Mouse (Mus musculus) embryonic facial prominence, embryonic 13.5 days (tissue): Measurements from ENCODE around the gene Scn2b. TPM values are rescaled to one million over a fixed set of nuclear protein-coding genes. Genes with fewer than 3 reads are reported as not detected.

Experiments used
- ATAC-seq: fragments of 200-750 bp; cut with Nextera tagmentation; 2 replicates; pipeline ENCODE4 v1.8.0; 2017; ENCODE audit warnings: low read depth; ENCODE audit not compliant: insufficient number of reproducible peaks, insufficient read depth, low FRiP score, low TSS enrichment
- H3K27ac ChIP-seq: fragments of 300-500 bp; sonication (generic); 2 replicates; pipeline ENCODE4 v1.5.1; 2015; ENCODE audit warnings: moderate library complexity, mild to moderate bottlenecking, inconsistent platforms
- H3K27me3 ChIP-seq: fragments of 300-500 bp; sonication (generic); 2 replicates; pipeline ENCODE4 v1.6.1; 2015; ENCODE audit warnings: mild to moderate bottlenecking, inconsistent platforms
- H3K36me3 ChIP-seq: fragments of 300-500 bp; sonication (generic); 2 replicates; pipeline ENCODE4 v1.6.1; 2015; ENCODE audit warnings: mild to moderate bottlenecking, inconsistent platforms
- H3K4me1 ChIP-seq: fragments of 300-500 bp; sonication (generic); 2 replicates; pipeline ENCODE4 v1.6.1; 2015; ENCODE audit warnings: inconsistent platforms
- H3K4me2 ChIP-seq: fragments of 300-500 bp; sonication (generic); 2 replicates; pipeline ENCODE4 v1.6.1; 2015; ENCODE audit warnings: moderate library complexity, mild to moderate bottlenecking, inconsistent platforms
- H3K4me3 ChIP-seq: fragments of 300-500 bp; sonication (generic); 2 replicates; pipeline ENCODE4 v1.5.1; 2015; ENCODE audit warnings: mild to moderate bottlenecking, inconsistent platforms
- H3K9ac ChIP-seq: fragments of 300-500 bp; sonication (generic); 2 replicates; pipeline ENCODE4 v1.6.1; 2015; ENCODE audit warnings: mild to moderate bottlenecking, inconsistent platforms
- H3K9me3 ChIP-seq: fragments of 300-500 bp; sonication (generic); 2 replicates; pipeline ENCODE4 v1.6.1; 2016; ENCODE audit warnings: inconsistent platforms
- WGBS: fragments of 180-500 bp; shearing (Covaris S2); methylation state at CpG from one replicate; pipeline ENCODE4 v1.1.7; 2015; ENCODE audit warnings: mixed read lengths; 5-methylcytosine and 5-hydroxymethylcytosine counted together
- polyA plus RNA-seq: library from polyadenylated mRNA; unstranded; fragments of >200 nt; fragmentation: Nextera tagmentation; extraction: Ambion mirVana; gene quantifications from 2 replicates; pipeline ENCODE4 v1.2.1, GENCODE M21; 2015

The Scn2b gene
- polyA plus RNA-seq, 1 experiment from 2014 or later: 5.8 TPM

GRCm38 (mm10) chr9:45142686-45143085 is 25.1 kb downstream of the Scn2b start:
- H3K4me2 ChIP-seq: no peak overlapping the region
- no peak overlapping the region for H3K4me3 ChIP-seq
- no peak overlapping the region for H3K27ac ChIP-seq
- no peak for ATAC-seq
- WGBS: 58% methylated on average over 3 of the region's 3 CpGs
- H3K27me3 ChIP-seq: peaks cover 96% of the 10 kb centered on the region
- peaks cover 27% of the 10 kb centered on the region for H3K4me1 ChIP-seq
- no peaks in the 10 kb centered on the region for H3K9me3 ChIP-seq
- no peaks in the 10 kb centered on the region for H3K36me3 ChIP-seq
- no peak overlapping the region for H3K9ac ChIP-seq

GRCm38 (mm10) chr9:45145533-45146266 is 28.1 kb downstream of the Scn2b start:
- peak overlapping the region; percentile 82 for H3K4me2 ChIP-seq
- WGBS: 3% methylated on average over 27 of the region's 27 CpGs
- H3K9ac ChIP-seq: peak overlapping the region; percentile 64
- H3K9me3 ChIP-seq: no peaks in the 10 kb centered on the region
- peak overlapping the region; percentile 42 for H3K4me3 ChIP-seq
- no peaks in the 10 kb centered on the region for H3K36me3 ChIP-seq
- peaks cover 9% of the 10 kb centered on the region for H3K4me1 ChIP-seq
- peaks cover 93% of the 10 kb centered on the region for H3K27me3 ChIP-seq
- ATAC-seq: no peak
- H3K27ac ChIP-seq: no peak overlapping the region

- H3K4me1 ChIP-seq: peaks cover 9% of the 10 kb centered on the region
- no peak overlapping the region for H3K27ac ChIP-seq
- H3K27me3 ChIP-seq: peaks cover 88% of the 10 kb centered on the region
- H3K9ac ChIP-seq: peak overlapping the region; percentile 64
- peak overlapping the region; percentile 82 for H3K4me2 ChIP-seq
- H3K4me3 ChIP-seq: peak overlapping the region; percentile 42
- 2% methylated on average over 5 of the region's 5 CpGs for WGBS
- H3K9me3 ChIP-seq: no peaks in the 10 kb centered on the region
- H3K36me3 ChIP-seq: no peaks in the 10 kb centered on the region
- ATAC-seq: no peak
Measured at GRCm38 (mm10) chr9:45146267-45146597, 28.6 kb downstream of the Scn2b start.

- H3K4me3 ChIP-seq: no peak overlapping the region
- H3K27ac ChIP-seq: no peak overlapping the region
- WGBS: 78% methylated on average over 1 of the region's 1 CpGs
- H3K4me1 ChIP-seq: peaks cover 2% of the 10 kb centered on the region
- no peak for ATAC-seq
- peaks cover 44% of the 10 kb centered on the region for H3K27me3 ChIP-seq
- H3K9me3 ChIP-seq: no peaks in the 10 kb centered on the region
- no peaks in the 10 kb centered on the region for H3K36me3 ChIP-seq
- H3K4me2 ChIP-seq: no peak overlapping the region
- no peak overlapping the region for H3K9ac ChIP-seq
Measured at GRCm38 (mm10) chr9:45150933-45151332, 33.4 kb downstream of the Scn2b start.

- 59% methylated on average over 7 of the region's 7 CpGs for WGBS
- no peak overlapping the region for H3K27ac ChIP-seq
- no peak for ATAC-seq
- no peaks in the 10 kb centered on the region for H3K36me3 ChIP-seq
- H3K4me2 ChIP-seq: no peak overlapping the region
- H3K9ac ChIP-seq: no peak overlapping the region
- no peaks in the 10 kb centered on the region for H3K9me3 ChIP-seq
- H3K27me3 ChIP-seq: peaks cover 24% of the 10 kb centered on the region
- H3K4me1 ChIP-seq: no peaks in the 10 kb centered on the region
- no peak overlapping the region for H3K4me3 ChIP-seq
Measured at GRCm38 (mm10) chr9:45153361-45153760, 35.8 kb downstream of the Scn2b start.

GRCm38 (mm10) chr9:45167903-45168302 is 50.3 kb downstream of the Scn2b start:
- H3K9me3 ChIP-seq: 0 out of 2 replicates have a peak, but pooled peaks cover 3% of the 10 kb centered on the region
- 74% methylated on average over 5 of the region's 5 CpGs for WGBS
- no peaks in the 10 kb centered on the region for H3K27me3 ChIP-seq
- no peak for ATAC-seq
- no peaks in the 10 kb centered on the region for H3K4me1 ChIP-seq
- no peak overlapping the region for H3K27ac ChIP-seq
- H3K4me2 ChIP-seq: no peak overlapping the region
- H3K9ac ChIP-seq: no peak overlapping the region
- no peaks in the 10 kb centered on the region for H3K36me3 ChIP-seq
- H3K4me3 ChIP-seq: no peak overlapping the region

- no peak for ATAC-seq
- Histone ChIP-seq H3K27me3 (no peaks in the 10 kb centered on the region), H3K9me3 (0 out of 2 replicates have a peak, but pooled peaks cover 3% of the 10 kb centered on the region), H3K4me2 (no peak overlapping the region), H3K4me3 (no peak overlapping the region), H3K27ac (no peak overlapping the region), H3K36me3 (no peaks in the 10 kb centered on the region), H3K4me1 (no peaks in the 10 kb centered on the region), H3K9ac (no peak overlapping the region)
- WGBS: 93% methylated on average over 5 of the region's 5 CpGs
Measured at GRCm38 (mm10) chr9:45170150-45170549, 52.6 kb downstream of the Scn2b start.

GRCm38 (mm10) chr9:45171073-45171610 is 53.6 kb downstream of the Scn2b start:
- no peak for ATAC-seq
- H3K36me3 ChIP-seq: no peaks in the 10 kb centered on the region
- H3K4me2 ChIP-seq: no peak overlapping the region
- H3K27ac ChIP-seq: no peak overlapping the region
- no peaks in the 10 kb centered on the region for H3K27me3 ChIP-seq
- WGBS: 83% methylated on average over 1 of the region's 1 CpGs
- no peak overlapping the region for H3K4me3 ChIP-seq
- no peak overlapping the region for H3K9ac ChIP-seq
- H3K4me1 ChIP-seq: no peaks in the 10 kb centered on the region
- H3K9me3 ChIP-seq: 0 out of 2 replicates have a peak, but pooled peaks cover 3% of the 10 kb centered on the region

GRCm38 (mm10) chr9:45173475-45173874 is 55.9 kb downstream of the Scn2b start:
- WGBS: 59% methylated on average over 3 of the region's 3 CpGs
- ATAC-seq: no peak
- Histone ChIP-seq H3K27me3 (no peaks in the 10 kb centered on the region), H3K27ac (no peak overlapping the region), H3K9ac (no peak overlapping the region), H3K4me1 (no peaks in the 10 kb centered on the region), H3K9me3 (0 out of 2 replicates have a peak, but pooled peaks cover 3% of the 10 kb centered on the region), H3K36me3 (no peaks in the 10 kb centered on the region), H3K4me3 (no peak overlapping the region), H3K4me2 (no peak overlapping the region)

GRCm38 (mm10) chr9:45179282-45179681 is 61.7 kb downstream of the Scn2b start:
- 88% methylated on average over 5 of the region's 5 CpGs for WGBS
- Histone ChIP-seq H3K4me2 (no peak overlapping the region), H3K27ac (no peak overlapping the region)

More at GRCm38 (mm10) chr9:45179282-45179681, 61.7 kb downstream of the Scn2b start:
- H3K27me3 ChIP-seq: no peaks in the 10 kb centered on the region
- no peak overlapping the region for H3K4me3 ChIP-seq
- no peaks in the 10 kb centered on the region for H3K4me1 ChIP-seq
- H3K9ac ChIP-seq: no peak overlapping the region
- no peaks in the 10 kb centered on the region for H3K36me3 ChIP-seq
- no peak for ATAC-seq
- H3K9me3 ChIP-seq: no peaks in the 10 kb centered on the region
